Mouse (Mus musculus) myocyte (in vitro differentiated cells): Measurements from ENCODE around the gene Gsg1.

Experiments used
- CEBPB ChIP-seq: IDR thresholded peaks from 2 replicates; pipeline ENCODE4 v1.6.1; 2011; ENCODE audit warnings: mild to moderate bottlenecking, moderate library complexity; ENCODE audit not compliant: poor library complexity, insufficient read depth, severe bottlenecking
- E2F4 ChIP-seq: IDR thresholded peaks from one replicate; pipeline ENCODE4 v1.6.1; 2011; ENCODE audit warnings: mild to moderate bottlenecking, control low read depth, moderate library complexity; ENCODE audit not compliant: insufficient read depth
- MAX ChIP-seq: IDR thresholded peaks from one replicate; pipeline ENCODE4 v1.6.1; 2011; ENCODE audit warnings: low read depth, mild to moderate bottlenecking, control low read depth
- POLR2A ChIP-seq: IDR thresholded peaks from one replicate; pipeline ENCODE4 v1.6.1; 2011; ENCODE audit warnings: low read depth, mild to moderate bottlenecking, control low read depth, moderate library complexity; ENCODE audit not compliant: insufficient read length
- TCF3 ChIP-seq: IDR thresholded peaks from one replicate; pipeline ENCODE4 v1.6.1; 2011; ENCODE audit warnings: low read depth, control low read depth; ENCODE audit not compliant: insufficient read length
- USF1 ChIP-seq: IDR thresholded peaks from one replicate; pipeline ENCODE4 v1.6.1; 2011; ENCODE audit warnings: low read depth, mild to moderate bottlenecking, control low read depth, moderate library complexity

DNA sequence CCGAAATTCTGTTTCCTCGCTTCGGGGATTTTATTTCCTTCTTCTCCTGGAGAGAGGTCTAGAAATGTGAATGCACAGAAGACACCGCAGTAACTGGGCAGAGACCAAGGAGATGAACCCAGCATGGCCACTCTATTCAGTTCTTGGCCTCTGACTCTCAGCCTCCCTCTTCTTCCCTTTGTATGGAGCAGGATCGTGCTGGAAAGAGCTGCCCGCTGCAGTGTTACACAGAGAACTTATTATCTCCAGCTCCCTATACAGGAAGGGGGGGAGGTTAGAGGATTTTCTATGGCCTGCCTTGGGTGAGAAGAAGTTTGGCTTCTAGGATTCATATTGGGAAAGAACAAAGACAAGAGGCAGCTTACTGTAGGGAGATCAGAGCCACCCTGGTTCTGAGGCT lies 64.0 kb downstream of the Gsg1 start:
- TF ChIP-seq MAX = no peak
- TF ChIP-seq TCF3 = no peak
- TF ChIP-seq POLR2A = no peak
- no peak for TF ChIP-seq E2F4
- TF ChIP-seq CEBPB = no peak
- no peak for TF ChIP-seq USF1
